Comparison of ENCODE assay signal across 8 mouse cellular contexts in genomic region chr1:155051701-155052127, GRCm38 (mm10). TPM values are rescaled to one million over a fixed set of nuclear protein-coding genes. Genes with fewer than 3 reads are reported as not detected.
A peak's percentile ranks its signal among the peaks of the same experiment; 100 is the strongest.
DNase-seq lines count a peak whose midpoint lies in the region; ATAC-seq and TF ChIP-seq lines count a peak whose summit lies in the region.

No protein-coding gene starts in this region.

- intact Hi-C loops in left cerebral cortex, adult 2 months (cut with DNase I) = loop anchor here (1.0 to 2.0 kb wide), 3 partner anchors 12 to 31 kb away; no protein-coding TSS in a partner anchor
- intact Hi-C loops in left cerebral cortex, postnatal 25 days (cut with DNase I) = loop anchor here (1.0 to 2.0 kb wide), 3 partner anchors 22 to 229 kb away; no protein-coding TSS in a partner anchor

- no peaks in the 10 kb centered on the region for H3K27me3 ChIP-seq in embryonic facial prominence, embryonic 10.5 days (replicated peaks; ENCODE audit: low read depth, poor library complexity, severe bottlenecking)
- H3K27me3 ChIP-seq in heart, postnatal 0 days (ENCODE audit: control insufficient read depth, insufficient read depth, low read length) = no peaks in the 10 kb centered on the region
- H3K27me3 ChIP-seq in limb, embryonic 10.5 days (ENCODE audit: low read depth, poor library complexity, severe bottlenecking) = no peaks in the 10 kb centered on the region

- no peak for TF ChIP-seq CTCF in left cerebral cortex, adult 2 months (IDR thresholded peaks at IDR 0.05)
- no peak for TF ChIP-seq CTCF in heart, postnatal 0 days (IDR thresholded peaks at IDR 0.05; ENCODE audit: low read depth)

- H3K9ac ChIP-seq in heart, postnatal 0 days (replicated peaks; ENCODE audit: low read depth, low read length) = peak overlapping the region; percentile 18; the same call in 1 of the 2 replicates

- H3K4me1 ChIP-seq in embryonic facial prominence, embryonic 10.5 days = peaks cover 63% of the 10 kb centered on the region
- H3K4me1 ChIP-seq in heart, postnatal 0 days (ENCODE audit: control insufficient read depth, insufficient read depth) = peaks cover 49% of the 10 kb centered on the region
- H3K4me1 ChIP-seq in limb, embryonic 10.5 days = peaks cover 67% of the 10 kb centered on the region

- H3K9me3 ChIP-seq in embryonic facial prominence, embryonic 10.5 days = no peaks in the 10 kb centered on the region
- H3K9me3 ChIP-seq in heart, postnatal 0 days (replicated peaks; ENCODE audit: control insufficient read depth, low read length) = no peaks in the 10 kb centered on the region
- no peaks in the 10 kb centered on the region for H3K9me3 ChIP-seq in limb, embryonic 10.5 days (replicated peaks)

- ATAC-seq in heart, postnatal 0 days (ENCODE audit: insufficient read depth, low read depth) = peak; percentile 68
- ATAC-seq in monocyte, adult 5-6 weeks (replicated peaks; ENCODE audit: insufficient number of reproducible peaks, low FRiP score, low TSS enrichment, poor library complexity, severe bottlenecking) = no peak

- DNase-seq in left cerebral cortex, adult 2 months (ENCODE audit: extremely low spot score in 1 of 2, low spot score in 2 of 2) = no peak
- DNase-seq in left cerebral cortex, postnatal 25 days (ENCODE audit: low spot score in 2 of 2) = no peak
- no peak for DNase-seq in embryonic facial prominence, embryonic 10.5 days (ENCODE audit: low spot score)
- DNase-seq in heart, postnatal 0 days (ENCODE audit: low spot score) = peak; percentile 82
- DNase-seq in limb, embryonic 10.5 days (ENCODE audit: low spot score) = no peak
- no peak for DNase-seq in c-Kit-positive CD71-positive TER-119-positive erythroid progenitor cells, embryonic 14.5 days (ENCODE audit: low spot score)
- no peak for DNase-seq in urinary bladder, postnatal 25 days (ENCODE audit: low spot score)

- H3K27ac ChIP-seq in left cerebral cortex, adult 2 months = peak overlapping the region; percentile 90
- peak overlapping the region; percentile 83 for H3K27ac ChIP-seq in embryonic facial prominence, embryonic 10.5 days (replicated peaks)
- peak overlapping the region; percentile 83 for H3K27ac ChIP-seq in heart, postnatal 0 days (ENCODE audit: low read depth)
- peak overlapping the region; percentile 84 for H3K27ac ChIP-seq in limb, embryonic 10.5 days

- peak overlapping the region; percentile 20 for H3K4me2 ChIP-seq in heart, postnatal 0 days (ENCODE audit: low read depth, low read length)

- no peaks in the 10 kb centered on the region for H3K36me3 ChIP-seq in embryonic facial prominence, embryonic 10.5 days (replicated peaks)
- no peaks in the 10 kb centered on the region for H3K36me3 ChIP-seq in heart, postnatal 0 days (replicated peaks; ENCODE audit: control insufficient read depth, insufficient read depth, low read length)
- no peaks in the 10 kb centered on the region for H3K36me3 ChIP-seq in limb, embryonic 10.5 days

- no peak for TF ChIP-seq EP300 in heart, postnatal 0 days (IDR thresholded peaks at IDR 0.05; ENCODE audit: low read depth)

- 64% methylated on average over 10 of the region's 10 CpGs for WGBS in embryonic facial prominence, embryonic 10.5 days
- WGBS in heart, postnatal 0 days = 31% methylated on average over 10 of the region's 10 CpGs
- WGBS in limb, embryonic 10.5 days = 79% methylated on average over 10 of the region's 10 CpGs

- no peak overlapping the region for H3K4me3 ChIP-seq in left cerebral cortex, adult 2 months
- H3K4me3 ChIP-seq in embryonic facial prominence, embryonic 10.5 days = no peak overlapping the region
- H3K4me3 ChIP-seq in heart, postnatal 0 days (ENCODE audit: low read depth, low read length) = no peak overlapping the region
- H3K4me3 ChIP-seq in limb, embryonic 10.5 days = no peak overlapping the region

RNA-seq across cellular contexts. Expression of gene Ier5, which starts 47.7 kb away (rescaled TPM):
- 10 to 100 TPM; 60.4 to 75.1 TPM for total RNA-seq in left cerebral cortex, adult 2 months (2021)
- 10 to 100 TPM; 45.6 to 62.4 TPM for total RNA-seq in left cerebral cortex, postnatal 25 days (2021)
- polyA plus RNA-seq in embryonic facial prominence, embryonic 10.5 days (2016; fragmentation: Nextera tagmentation; extraction: Ambion mirVana) = 4.4 TPM in 2 replicates
- total RNA-seq in heart, postnatal 0 days (2014; rRNA removed; ENCODE audit: low replicate concordance) = 50.4 and 56.2 TPM in 2 replicates
- polyA plus RNA-seq in heart, postnatal 0 days (2015; fragmentation: Nextera tagmentation; extraction: Ambion mirVana) = 3.1 and 3.9 TPM in 2 replicates
- polyA plus RNA-seq in limb, embryonic 10.5 days (2016; fragmentation: Nextera tagmentation; extraction: Ambion mirVana) = 4.5 and 6.9 TPM in 2 replicates
- total RNA-seq in monocyte, adult 5-6 weeks (2017) = 118 to 240 TPM (median 139 TPM) in 3 replicates
